Mouse (Mus musculus) liver, embryonic 12.5 days (tissue): ENCODE results near the gene Atf7ip. TPM values are rescaled to one million over a fixed set of nuclear protein-coding genes. Genes with fewer than 3 reads are reported as not detected.
"Not testable (repeated sequence)": the region's sequence is repeated elsewhere in the genome, so short reads cannot be mapped to it uniquely, and the experiment has no call there.

Experiments used
- ATAC-seq: fragments of 200-750 bp; cut with Nextera tagmentation; 2 replicates; pipeline ENCODE4 v1.8.0; 2017; ENCODE audit warnings: moderate number of reproducible peaks, mild to moderate bottlenecking, moderate library complexity
- H3K27ac ChIP-seq: fragments of 300-500 bp; sonication (generic); 2 replicates; pipeline ENCODE4 v1.5.1; 2016; ENCODE audit warnings: mild to moderate bottlenecking
- H3K27me3 ChIP-seq: fragments of 300-500 bp; sonication (generic); replicated peaks from 2 replicates; pipeline ENCODE4 v1.6.1; 2016; ENCODE audit warnings: mild to moderate bottlenecking, moderate library complexity
- H3K36me3 ChIP-seq: fragments of 300-500 bp; sonication (generic); 2 replicates; pipeline ENCODE4 v1.6.1; 2016; ENCODE audit warnings: mild to moderate bottlenecking, moderate library complexity
- H3K4me1 ChIP-seq: fragments of 300-500 bp; sonication (generic); 2 replicates; pipeline ENCODE4 v1.6.1; 2016
- H3K4me2 ChIP-seq: fragments of 300-500 bp; sonication (generic); 2 replicates; pipeline ENCODE4 v1.6.1; 2016; ENCODE audit warnings: mild to moderate bottlenecking, moderate library complexity
- H3K4me3 ChIP-seq: fragments of 300-500 bp; sonication (generic); 2 replicates; pipeline ENCODE4 v1.5.1; 2016; ENCODE audit warnings: mild to moderate bottlenecking, moderate library complexity
- H3K9ac ChIP-seq: fragments of 300-500 bp; sonication (generic); 2 replicates; pipeline ENCODE4 v1.6.1; 2016; ENCODE audit warnings: mild to moderate bottlenecking, moderate library complexity
- H3K9me3 ChIP-seq: fragments of 300-500 bp; sonication (generic); replicated peaks from 2 replicates; pipeline ENCODE4 v1.6.1; 2016; ENCODE audit warnings: mild to moderate bottlenecking, moderate library complexity
- WGBS: fragments of 180-500 bp; shearing (Covaris S2); methylation state at CpG from one replicate; pipeline ENCODE4 v1.1.7; 2016; ENCODE audit not compliant: insufficient replicate concordance; 5-methylcytosine and 5-hydroxymethylcytosine counted together
- polyA plus RNA-seq: library from polyadenylated mRNA; unstranded; fragments of >200 nt; fragmentation: Nextera tagmentation; extraction: Ambion mirVana; gene quantifications from 2 replicates; pipeline ENCODE4 v1.2.1, GENCODE M21; 2016

Atf7ip gene
- 23.2 and 24.8 TPM in 2 replicates for polyA plus RNA-seq

DNA sequence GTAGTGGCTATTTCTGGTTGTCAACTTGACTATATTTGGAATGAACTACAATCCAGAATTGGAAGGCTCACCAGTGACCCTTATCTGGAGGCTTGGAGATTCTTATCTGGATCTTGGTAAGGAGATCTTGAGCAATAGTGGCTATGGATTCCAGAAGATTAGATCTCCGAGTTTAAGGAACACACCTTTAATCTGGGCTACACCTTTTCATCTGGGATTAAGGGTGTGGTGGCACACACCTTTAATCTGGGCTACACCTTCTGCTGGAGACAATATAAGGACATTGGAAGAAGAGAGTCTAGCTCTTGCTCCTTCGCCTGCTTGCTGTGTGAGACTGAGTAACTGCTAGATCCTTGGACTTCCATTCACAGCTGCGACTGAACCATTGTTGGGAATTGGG is at the start of gene Atf7ip:
Gene Atf7ip (plus strand): TSS at position 301 of the 400 bp plus-strand sequence.
- not testable (repeated sequence) for H3K9ac ChIP-seq, H3K4me2 ChIP-seq, H3K36me3 ChIP-seq, H3K9me3 ChIP-seq, ATAC-seq, H3K4me3 ChIP-seq, H3K4me1 ChIP-seq, H3K27ac ChIP-seq, H3K27me3 ChIP-seq
- 67% methylated on average over 3 of the region's 3 CpGs for WGBS

DNA sequence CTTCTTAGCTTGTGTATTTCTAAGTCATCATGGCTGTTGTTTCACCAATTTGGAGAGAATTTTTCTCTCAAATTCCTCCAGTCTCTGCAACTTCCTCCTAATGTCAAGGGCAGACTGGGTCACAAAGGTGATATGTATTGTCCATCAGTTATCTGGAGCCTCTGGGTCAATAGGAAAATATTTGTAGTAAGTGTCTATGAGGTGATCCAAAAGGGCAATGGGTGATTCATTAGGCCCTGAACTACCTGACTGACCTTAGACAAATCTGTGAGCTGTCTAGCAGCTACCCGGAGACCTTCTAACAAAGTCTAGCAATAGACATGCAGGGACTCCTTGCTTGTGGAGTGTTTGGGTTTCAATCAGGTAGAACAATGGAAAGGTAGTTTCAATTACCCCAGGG is 49.7 kb upstream of the Atf7ip start:
- no peak overlapping the region for H3K9ac ChIP-seq
- WGBS: 76% methylated on average over 1 of the region's 1 CpGs
- ATAC-seq: no peak

DNA sequence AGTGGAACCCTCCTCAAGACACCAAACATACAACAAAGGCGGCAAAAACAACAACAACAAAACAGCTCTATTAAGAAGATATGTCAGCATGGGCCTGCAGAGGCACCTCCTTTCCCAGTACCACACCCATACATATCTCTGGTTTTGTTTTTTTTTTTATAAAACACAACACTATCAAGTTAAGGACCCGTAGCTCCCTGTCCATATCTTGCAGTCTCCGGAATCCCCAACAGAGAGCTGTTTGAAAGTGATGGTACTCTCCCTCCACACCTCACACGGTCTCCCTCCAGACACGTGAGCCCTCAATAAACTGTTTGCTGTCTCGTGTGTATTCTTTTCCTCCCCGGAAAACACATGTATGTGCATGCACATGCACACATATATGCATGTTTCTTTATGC is 46.8 kb upstream of the Atf7ip start:
- Histone ChIP-seq H3K27me3 (0 out of 2 replicates have a peak, but pooled peaks cover 6% of the 10 kb centered on the region), H3K36me3 (no peaks in the 10 kb centered on the region), H3K27ac (no peak overlapping the region), H3K9ac (no peak overlapping the region; the same call in 1 of the 2 replicates), H3K4me2 (no peak overlapping the region), H3K9me3 (no peaks in the 10 kb centered on the region), H3K4me3 (no peak overlapping the region), H3K4me1 (peaks cover 20% of the 10 kb centered on the region)
- ATAC-seq: 0 out of 2 replicates have a peak, but pooled peaks have one; percentile 41
- 62% methylated on average over 7 of the region's 7 CpGs for WGBS

More for the DNA sequence above, 49.7 kb upstream of the Atf7ip start:
- H3K27me3 ChIP-seq: no peaks in the 10 kb centered on the region
- no peaks in the 10 kb centered on the region for H3K9me3 ChIP-seq
- peaks cover 12% of the 10 kb centered on the region for H3K4me1 ChIP-seq
- H3K36me3 ChIP-seq: no peaks in the 10 kb centered on the region
- H3K4me2 ChIP-seq: no peak overlapping the region
- H3K27ac ChIP-seq: no peak overlapping the region
- H3K4me3 ChIP-seq: no peak overlapping the region

DNA sequence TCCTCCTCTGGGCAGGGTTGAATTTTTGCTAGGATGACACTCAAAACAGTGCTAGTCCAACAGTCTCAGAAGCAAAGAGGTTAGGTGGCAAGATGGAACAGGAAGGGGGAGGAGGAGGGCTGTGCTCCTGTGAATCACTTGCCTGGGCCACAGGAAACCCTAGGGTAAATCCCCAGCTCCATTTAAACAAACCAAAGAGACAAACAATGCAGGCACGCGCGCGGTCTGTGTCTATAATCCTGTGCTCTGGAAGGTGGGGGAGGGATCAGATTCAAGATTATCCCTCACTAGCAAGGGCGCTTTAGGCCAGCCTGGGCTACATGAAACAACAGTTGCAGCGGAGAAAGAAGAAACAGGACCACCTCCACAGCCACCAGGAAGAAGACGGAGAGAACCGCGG is 42.5 kb upstream of the Atf7ip start:
- H3K4me3 ChIP-seq: no peak overlapping the region
- peak overlapping the region; percentile 67; the same call in 1 of the 2 replicates for H3K27ac ChIP-seq
- H3K4me2 ChIP-seq: peak overlapping the region; percentile 37
- H3K4me1 ChIP-seq: peaks cover 53% of the 10 kb centered on the region
- no peak overlapping the region for H3K9ac ChIP-seq
- no peaks in the 10 kb centered on the region for H3K36me3 ChIP-seq
- no peaks in the 10 kb centered on the region for H3K9me3 ChIP-seq
- 0 out of 2 replicates have a peak, but pooled peaks cover 6% of the 10 kb centered on the region for H3K27me3 ChIP-seq
- ATAC-seq: no peak
- 32% methylated on average over 9 of the region's 9 CpGs for WGBS

DNA sequence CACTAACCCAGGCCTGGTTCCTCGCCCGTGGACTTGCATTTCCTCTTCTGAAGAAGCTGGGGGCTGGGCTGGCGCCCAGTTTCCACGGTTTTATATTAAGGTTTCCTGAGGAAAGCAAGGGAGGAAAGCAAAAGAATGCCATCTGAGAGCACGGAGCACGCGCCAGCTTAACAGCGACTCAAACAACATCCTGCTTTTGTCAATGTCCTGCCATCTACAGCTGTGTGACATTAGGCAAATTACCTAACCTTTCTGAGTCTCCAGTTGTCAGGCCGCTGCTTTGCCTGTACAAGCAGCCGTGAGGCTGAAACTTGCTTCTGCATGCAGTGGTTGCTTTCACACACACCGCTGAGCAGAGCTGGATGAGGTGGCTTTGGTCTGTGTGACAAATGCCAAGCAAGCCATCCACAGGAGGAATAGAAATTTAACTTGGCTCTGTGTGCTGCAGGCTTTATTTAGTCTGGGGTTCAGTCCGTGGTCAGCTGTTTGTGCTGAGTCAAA is 41.8 kb upstream of the Atf7ip start:
- Histone ChIP-seq H3K9ac (no peak overlapping the region), H3K4me3 (no peak overlapping the region), H3K36me3 (no peaks in the 10 kb centered on the region), H3K27ac (peak overlapping the region; percentile 67), H3K4me1 (peaks cover 55% of the 10 kb centered on the region), H3K27me3 (0 out of 2 replicates have a peak, but pooled peaks cover 6% of the 10 kb centered on the region), H3K4me2 (peak overlapping the region; percentile 37), H3K9me3 (no peaks in the 10 kb centered on the region)
- ATAC-seq: no peak
- WGBS: 33% methylated on average over 12 of the region's 12 CpGs

DNA sequence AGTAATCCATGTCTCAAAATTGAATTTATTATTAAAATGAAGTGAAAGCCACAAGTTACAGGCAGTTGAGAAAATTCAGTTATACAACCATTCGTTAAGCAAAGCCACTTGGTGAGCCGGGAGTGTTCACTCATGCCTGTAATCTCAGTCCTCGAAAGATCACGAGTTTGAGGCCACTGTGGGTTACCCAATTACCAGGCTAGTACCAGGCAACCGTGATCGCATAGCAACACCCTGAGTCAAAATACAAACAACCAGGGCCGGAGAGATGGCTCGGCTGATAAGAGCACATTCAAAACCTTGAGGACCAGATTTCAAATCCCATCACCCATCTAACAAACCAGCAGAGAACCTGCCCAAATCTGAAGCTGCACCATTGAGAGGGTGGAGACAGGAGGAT is 40.9 kb upstream of the Atf7ip start:
- no peak overlapping the region for H3K4me2 ChIP-seq
- H3K9ac ChIP-seq: no peak overlapping the region
- H3K27me3 ChIP-seq: 0 out of 2 replicates have a peak, but pooled peaks cover 6% of the 10 kb centered on the region
- no peak overlapping the region for H3K27ac ChIP-seq
- no peak overlapping the region for H3K4me3 ChIP-seq
- no peaks in the 10 kb centered on the region for H3K9me3 ChIP-seq
- no peak for ATAC-seq
- 65% methylated on average over 8 of the region's 8 CpGs for WGBS
- H3K36me3 ChIP-seq: no peaks in the 10 kb centered on the region
- peaks cover 57% of the 10 kb centered on the region for H3K4me1 ChIP-seq

DNA sequence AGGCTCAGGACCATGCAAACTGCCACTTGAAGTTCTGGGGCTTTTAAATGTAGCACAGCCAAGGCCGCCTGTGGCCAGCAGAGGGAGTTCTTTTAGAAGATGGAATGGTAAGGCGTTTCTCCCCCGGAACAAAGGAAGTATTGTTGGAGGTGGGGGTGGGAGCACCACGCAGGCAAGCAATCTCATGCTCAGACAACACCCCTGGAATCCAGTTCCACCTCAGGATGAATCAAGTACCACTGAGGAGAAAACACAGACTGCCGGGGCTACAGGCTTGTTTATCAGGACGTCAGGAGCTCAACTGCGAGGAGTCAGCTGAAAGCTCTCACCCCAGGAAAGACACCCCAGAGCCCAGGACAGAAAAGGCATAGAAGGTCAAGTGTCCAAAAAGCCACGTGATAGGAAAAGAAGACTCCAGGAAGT is 40.0 kb upstream of the Atf7ip start:
- Histone ChIP-seq H3K9me3 (no peaks in the 10 kb centered on the region), H3K36me3 (no peaks in the 10 kb centered on the region), H3K27me3 (0 out of 2 replicates have a peak, but pooled peaks cover 6% of the 10 kb centered on the region), H3K4me3 (peak overlapping the region; percentile 25; the same call in 1 of the 2 replicates), H3K9ac (0 out of 2 replicates have a peak overlapping the region, but pooled peaks have one; percentile 14), H3K27ac (peak overlapping the region; percentile 97), H3K4me2 (peak overlapping the region; percentile 55), H3K4me1 (peaks cover 66% of the 10 kb centered on the region)
- no peak for ATAC-seq
- 26% methylated on average over 8 of the region's 8 CpGs for WGBS

DNA sequence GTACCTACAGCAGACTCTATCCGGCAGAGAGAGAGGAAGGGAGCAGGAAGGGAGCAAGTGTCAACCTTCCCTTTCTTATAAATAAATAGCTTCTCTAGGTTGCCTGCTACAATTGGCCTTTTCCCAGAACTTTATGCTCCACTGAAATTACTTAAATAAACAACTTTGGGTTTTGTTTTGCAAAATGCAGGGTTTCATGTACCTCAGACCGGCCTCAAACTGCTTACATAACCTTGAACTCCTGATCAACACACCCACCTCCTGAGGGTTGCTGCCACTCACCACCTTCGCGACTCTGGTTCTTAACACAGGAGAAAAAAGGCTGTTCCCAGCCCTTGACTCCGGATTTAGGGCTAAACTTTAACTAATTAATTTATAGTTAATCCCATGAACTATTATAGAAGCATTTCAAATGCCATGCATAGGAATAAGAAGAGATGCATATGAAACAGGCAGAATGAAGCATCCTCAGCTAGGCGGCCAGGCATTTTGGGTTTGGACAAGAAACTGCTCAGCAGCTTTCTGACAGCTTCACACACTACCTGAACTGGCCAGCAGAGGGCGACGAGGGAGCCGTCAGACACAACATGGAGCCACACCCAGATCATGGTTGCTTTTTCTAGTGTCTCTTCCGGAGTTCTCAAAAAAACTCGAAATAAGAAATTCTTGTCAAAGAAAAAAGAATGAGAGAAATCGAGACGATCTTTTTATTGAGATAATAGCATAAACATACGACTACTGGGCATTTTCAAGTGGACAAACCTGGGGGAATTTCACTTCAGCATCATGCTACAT is 38.8 kb upstream of the Atf7ip start:
- H3K4me3 ChIP-seq: no peak overlapping the region

DNA sequence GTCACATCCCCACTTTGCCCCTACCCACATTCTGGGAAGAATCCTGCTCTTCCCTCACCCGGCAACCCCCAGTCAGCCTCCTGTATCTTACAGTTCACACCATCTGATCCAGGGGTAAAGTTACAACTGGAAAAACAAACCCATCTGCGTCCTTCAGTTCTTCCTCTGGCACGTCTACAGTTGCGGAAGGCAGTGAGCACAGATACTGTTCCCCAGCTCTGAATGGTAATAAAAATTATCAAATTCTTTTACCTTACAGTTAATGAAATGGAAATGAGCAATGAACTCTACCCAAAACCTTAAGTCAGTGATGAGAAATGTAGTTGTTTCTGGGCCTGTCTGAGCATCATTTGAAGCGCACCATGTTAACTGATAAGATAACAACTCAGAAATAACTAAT is 38.1 kb upstream of the Atf7ip start:
- ATAC-seq: no peak
- Histone ChIP-seq H3K9ac (peak overlapping the region; percentile 49), H3K36me3 (no peaks in the 10 kb centered on the region), H3K27me3 (no peaks in the 10 kb centered on the region), H3K4me3 (no peak overlapping the region), H3K27ac (peak overlapping the region; percentile 97), H3K4me1 (peaks cover 85% of the 10 kb centered on the region), H3K9me3 (no peaks in the 10 kb centered on the region), H3K4me2 (peak overlapping the region; percentile 64)
- 29% methylated on average over 5 of the region's 5 CpGs for WGBS

More for the DNA sequence above, 38.8 kb upstream of the Atf7ip start:
- Histone ChIP-seq H3K36me3 (no peaks in the 10 kb centered on the region), H3K4me2 (peak overlapping the region; percentile 64), H3K9me3 (no peaks in the 10 kb centered on the region), H3K27ac (peak overlapping the region; percentile 97), H3K9ac (peak overlapping the region; percentile 49), H3K4me1 (peaks cover 78% of the 10 kb centered on the region), H3K27me3 (0 out of 2 replicates have a peak, but pooled peaks cover 5% of the 10 kb centered on the region)
- no peak for ATAC-seq
- 37% methylated on average over 14 of the region's 14 CpGs for WGBS

DNA sequence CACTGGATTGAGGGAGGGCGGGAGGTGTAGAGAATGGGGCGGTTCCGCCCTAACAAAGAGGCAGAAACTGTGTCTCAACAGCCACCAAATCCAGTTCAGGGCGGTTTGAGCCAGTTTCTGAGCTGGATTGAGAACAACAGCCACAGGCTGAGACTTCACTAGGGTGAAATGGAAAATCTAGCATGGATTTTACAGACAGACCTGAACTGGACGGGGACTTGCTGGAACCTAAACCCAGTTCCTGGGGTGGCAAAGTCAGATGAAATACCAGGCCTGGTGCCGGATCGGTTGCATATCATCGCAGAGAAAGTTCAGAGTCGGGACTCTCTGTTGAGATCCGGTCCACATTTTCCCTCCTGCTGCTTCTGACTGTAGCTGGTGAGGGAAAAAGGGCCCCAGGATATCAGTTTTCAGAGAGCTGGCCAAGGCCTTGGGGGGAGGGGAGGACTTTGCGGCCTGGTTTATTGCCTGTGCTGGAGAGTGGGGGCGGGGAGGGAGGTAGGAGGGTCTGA is 37.5 kb upstream of the Atf7ip start:
- no peaks in the 10 kb centered on the region for H3K27me3 ChIP-seq
- no peaks in the 10 kb centered on the region for H3K9me3 ChIP-seq
- H3K36me3 ChIP-seq: no peaks in the 10 kb centered on the region
- 0 out of 2 replicates have a peak overlapping the region, but pooled peaks have one; percentile 4 for H3K4me3 ChIP-seq
- H3K4me2 ChIP-seq: peak overlapping the region; percentile 64
- peak overlapping the region; percentile 97 for H3K27ac ChIP-seq
- H3K4me1 ChIP-seq: peaks cover 90% of the 10 kb centered on the region
- H3K9ac ChIP-seq: peak overlapping the region; percentile 49
- peak; percentile 82 for ATAC-seq
- WGBS: under 1% methylated on average over 12 of the region's 12 CpGs

DNA sequence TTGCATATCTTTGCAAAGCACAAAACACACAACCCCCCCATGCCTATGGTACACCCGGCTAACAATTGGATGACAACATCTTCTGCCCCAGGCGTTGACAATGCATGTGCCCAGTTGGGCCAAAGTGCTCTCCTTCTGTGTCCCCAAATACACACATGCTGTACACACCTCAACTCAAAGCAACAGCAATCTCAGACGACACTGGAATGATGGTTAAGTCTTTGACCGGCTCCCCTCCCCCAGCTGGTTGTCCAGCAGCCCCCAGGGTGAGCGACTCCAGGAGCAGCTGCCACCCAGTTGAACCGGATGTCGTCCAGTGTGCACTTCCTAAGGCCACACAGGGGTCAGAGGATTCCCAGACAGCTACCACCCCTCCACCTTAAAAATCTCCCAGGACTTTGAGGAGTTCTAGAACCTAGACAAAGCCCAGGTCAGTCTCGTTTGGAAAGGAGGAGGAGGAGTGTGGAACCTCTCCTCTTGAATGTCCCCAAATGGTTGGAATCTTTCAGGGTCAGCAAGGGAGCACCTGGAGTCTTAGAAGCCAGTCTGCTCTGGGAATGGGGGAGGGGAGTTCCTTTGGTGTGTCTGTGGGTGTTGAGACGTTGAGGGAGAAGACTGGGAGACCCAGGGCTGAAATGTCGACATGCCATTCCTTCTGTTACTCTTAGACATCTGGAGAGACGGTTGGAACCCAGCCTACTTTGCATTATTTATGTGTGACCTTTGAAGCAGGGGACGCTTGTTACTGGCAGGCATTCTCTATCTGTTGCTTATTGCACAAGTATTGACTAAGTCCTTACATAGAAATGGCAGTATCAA is 36.8 kb upstream of the Atf7ip start:
- no peak for ATAC-seq
- Histone ChIP-seq H3K4me1 (peaks cover 90% of the 10 kb centered on the region), H3K27me3 (no peaks in the 10 kb centered on the region), H3K9me3 (no peaks in the 10 kb centered on the region), H3K36me3 (no peaks in the 10 kb centered on the region), H3K27ac (peak overlapping the region; percentile 97), H3K9ac (peak overlapping the region; percentile 40; the same call in 1 of the 2 replicates), H3K4me2 (peak overlapping the region; percentile 64), H3K4me3 (0 out of 2 replicates have a peak overlapping the region, but pooled peaks have one; percentile 10)
- WGBS: 23% methylated on average over 12 of the region's 12 CpGs
